Mouse (Mus musculus): ENCODE results near the gene Adcy1. TPM values are rescaled to one million over a fixed set of nuclear protein-coding genes. Genes with fewer than 3 reads are reported as not detected.
A peak's percentile ranks its signal among the peaks of the same experiment; 100 is the strongest.
"Not testable (repeated sequence)": the region's sequence is repeated elsewhere in the genome, so short reads cannot be mapped to it uniquely, and the experiment has no call there.

Adcy1 gene
- polyA plus RNA-seq, 1 experiment from 2014 or later: 0.54 TPM

GRCm38 (mm10) chr11:7213501-7214341, 150.4 kb downstream of the Adcy1 start, which contains the start of gene Igfbp3:
Gene Igfbp3, minus strand, starts transcription at chr11:7213923.
- Histone ChIP-seq H3K4me2 (ENCODE audit: low read depth, low read length) (peak within 1 kb of the TSS; percentile 62), H3K27ac (ENCODE audit: low read depth) (no peak within 1 kb of the TSS), H3K4me1 (ENCODE audit: insufficient read depth) (no peaks in the 10 kb centered on the region), H3K27me3 (ENCODE audit: insufficient read depth, low read length) (peaks cover 39% of the 10 kb centered on the region), H3K36me3 (replicated peaks; ENCODE audit: insufficient read depth, low read length) (no peaks in the 10 kb centered on the region), H3K9ac (replicated peaks) (no peak within 1 kb of the TSS; the same call in 1 of the 2 replicates), H3K9me3 (ENCODE audit: low read length) (no peaks in the 10 kb centered on the region), H3K4me3 (ENCODE audit: low read depth, low read length) (peak within 1 kb of the TSS; percentile 45)
- DNase-seq (no peak), ATAC-seq (peak; percentile 38)
- TF ChIP-seq EP300 (IDR thresholded peaks at IDR 0.05; ENCODE audit: low read depth) (no peak), CTCF (IDR thresholded peaks at IDR 0.05; ENCODE audit: low read depth) (no peak)
- 2% methylated on average over 73 of the region's 104 CpGs for WGBS (ENCODE audit: insufficient replicate concordance)

GRCm38 (mm10) chr11:7214342-7214660, 151.0 kb downstream of the Adcy1 start:
- Histone ChIP-seq H3K4me2 (ENCODE audit: low read depth, low read length) (peak overlapping the region; percentile 62), H3K27ac (ENCODE audit: low read depth) (no peak overlapping the region), H3K9ac (replicated peaks) (no peak overlapping the region), H3K4me1 (ENCODE audit: insufficient read depth) (no peaks in the 10 kb centered on the region), H3K4me3 (ENCODE audit: low read depth, low read length) (peak overlapping the region; percentile 45; the same call in 1 of the 2 replicates), H3K27me3 (ENCODE audit: insufficient read depth, low read length) (peaks cover 39% of the 10 kb centered on the region), H3K36me3 (replicated peaks; ENCODE audit: insufficient read depth, low read length) (no peaks in the 10 kb centered on the region), H3K9me3 (ENCODE audit: low read length) (no peaks in the 10 kb centered on the region)
- WGBS (ENCODE audit: insufficient replicate concordance): 3% methylated on average over 12 of the region's 12 CpGs
- no peak for DNase-seq
- no peak for TF ChIP-seq EP300 (IDR thresholded peaks at IDR 0.05; ENCODE audit: low read depth)
- TF ChIP-seq CTCF (IDR thresholded peaks at IDR 0.05; ENCODE audit: low read depth): no peak
- no peak for ATAC-seq

GRCm38 (mm10) chr11:7214761-7215160, 151.5 kb downstream of the Adcy1 start:
- Histone ChIP-seq H3K27me3 (ENCODE audit: insufficient read depth, low read length) (peaks cover 39% of the 10 kb centered on the region), H3K4me2 (ENCODE audit: low read depth, low read length) (no peak overlapping the region), H3K36me3 (replicated peaks; ENCODE audit: insufficient read depth, low read length) (no peaks in the 10 kb centered on the region), H3K4me1 (ENCODE audit: insufficient read depth) (no peaks in the 10 kb centered on the region), H3K9ac (replicated peaks) (no peak overlapping the region), H3K9me3 (ENCODE audit: low read length) (no peaks in the 10 kb centered on the region), H3K27ac (ENCODE audit: low read depth) (no peak overlapping the region), H3K4me3 (ENCODE audit: low read depth, low read length) (no peak overlapping the region)
- 5% methylated on average over 14 of the region's 14 CpGs for WGBS (ENCODE audit: insufficient replicate concordance)
- peak; percentile 58 for TF ChIP-seq CTCF (IDR thresholded peaks at IDR 0.05; ENCODE audit: low read depth)
- no peak for TF ChIP-seq EP300 (IDR thresholded peaks at IDR 0.05; ENCODE audit: low read depth)
- DNase-seq: no peak
- ATAC-seq: no peak

GRCm38 (mm10) chr11:7215703-7216102, 152.4 kb downstream of the Adcy1 start:
- Histone ChIP-seq H3K4me1 (ENCODE audit: insufficient read depth) (no peaks in the 10 kb centered on the region), H3K4me3 (ENCODE audit: low read depth, low read length) (no peak overlapping the region), H3K9ac (replicated peaks) (no peak overlapping the region), H3K4me2 (ENCODE audit: low read depth, low read length) (no peak overlapping the region), H3K27me3 (ENCODE audit: insufficient read depth, low read length) (peaks cover 39% of the 10 kb centered on the region), H3K27ac (ENCODE audit: low read depth) (no peak overlapping the region), H3K9me3 (ENCODE audit: low read length) (no peaks in the 10 kb centered on the region), H3K36me3 (replicated peaks; ENCODE audit: insufficient read depth, low read length) (no peaks in the 10 kb centered on the region)
- ATAC-seq (no peak), DNase-seq (peak; percentile 54)
- TF ChIP-seq CTCF (IDR thresholded peaks at IDR 0.05; ENCODE audit: low read depth) (peak; percentile 64), EP300 (IDR thresholded peaks at IDR 0.05; ENCODE audit: low read depth) (no peak)
- 12% methylated on average over 8 of the region's 8 CpGs for WGBS (ENCODE audit: insufficient replicate concordance)

- peak; percentile 31 for TF ChIP-seq CTCF (IDR thresholded peaks at IDR 0.05; ENCODE audit: low read depth)
- not testable (repeated sequence) for H3K27me3 ChIP-seq (ENCODE audit: insufficient read depth, low read length); H3K4me2 ChIP-seq (ENCODE audit: low read depth, low read length); H3K9me3 ChIP-seq (ENCODE audit: low read length); H3K36me3 ChIP-seq (replicated peaks; ENCODE audit: insufficient read depth, low read length); DNase-seq; H3K9ac ChIP-seq (replicated peaks); H3K27ac ChIP-seq (ENCODE audit: low read depth); H3K4me1 ChIP-seq (ENCODE audit: insufficient read depth); H3K4me3 ChIP-seq (ENCODE audit: low read depth, low read length); ATAC-seq
- WGBS (ENCODE audit: insufficient replicate concordance): 66% methylated on average over 8 of the region's 8 CpGs
These were observed 158.5 kb downstream of the Adcy1 start for GRCm38 (mm10) chr11:7221826-7222225.

- no peak overlapping the region for H3K27ac ChIP-seq (ENCODE audit: low read depth)
- no peaks in the 10 kb centered on the region for H3K36me3 ChIP-seq (replicated peaks; ENCODE audit: insufficient read depth, low read length)
- no peak overlapping the region for H3K4me2 ChIP-seq (ENCODE audit: low read depth, low read length)
- no peaks in the 10 kb centered on the region for H3K9me3 ChIP-seq (ENCODE audit: low read length)
- 72% methylated on average over 2 of the region's 2 CpGs for WGBS (ENCODE audit: insufficient replicate concordance)
- no peaks in the 10 kb centered on the region for H3K27me3 ChIP-seq (ENCODE audit: insufficient read depth, low read length)
- no peak overlapping the region for H3K9ac ChIP-seq (replicated peaks)
- H3K4me3 ChIP-seq (ENCODE audit: low read depth, low read length): no peak overlapping the region
- ATAC-seq (no peak), DNase-seq (no peak)
- TF ChIP-seq EP300 (IDR thresholded peaks at IDR 0.05; ENCODE audit: low read depth) (no peak), CTCF (IDR thresholded peaks at IDR 0.05; ENCODE audit: low read depth) (no peak)
- no peaks in the 10 kb centered on the region for H3K4me1 ChIP-seq (ENCODE audit: insufficient read depth)
These were observed 162.9 kb downstream of the Adcy1 start for GRCm38 (mm10) chr11:7226200-7226599.
